Mouse (Mus musculus): Measurements from ENCODE around the gene Olfr427.
"Not testable (repeated sequence)": the region's sequence is repeated elsewhere in the genome, so short reads cannot be mapped to it uniquely, and the experiment has no call there.

GRCm38 (mm10) chr1:174049357-174049756 lies 47.3 kb upstream of the Olfr427 start:
- not testable (repeated sequence) for TF ChIP-seq CTCF (IDR thresholded peaks at IDR 0.05; ENCODE audit: low read depth); EP300 (optimal IDR thresholded peaks at IDR 0.05)
